Mouse (Mus musculus): ENCODE data around the gene Tfcp2.

GRCm38 (mm10) chr15:100456356-100456991 lies 95.3 kb downstream of the Tfcp2 start:
- no peak for TF ChIP-seq POLR2AphosphoS2 (IDR thresholded peaks at IDR 0.05; ENCODE audit: low read length)
- no peak for TF ChIP-seq ZKSCAN1 (IDR thresholded peaks at IDR 0.05; ENCODE audit: low read depth, low read length)
- TF ChIP-seq CTCF (IDR thresholded peaks at IDR 0.05 in 2 of 3, conservative IDR thresholded peaks at IDR 0.05 in 1 of 3; ENCODE audit: control insufficient read depth in 1 of 3, insufficient read depth in 1 of 3, low read depth in 2 of 3, low read length in 3 of 3, poor library complexity in 1 of 3, severe bottlenecking in 1 of 3): no peak
- no peak for TF ChIP-seq POLR2A (IDR thresholded peaks at IDR 0.05; ENCODE audit: control insufficient read depth in 1 of 2, insufficient read depth in 1 of 2, low read depth in 1 of 2, low read length in 2 of 2, poor library complexity in 1 of 2)
- TF ChIP-seq TAL1 (IDR thresholded peaks at IDR 0.05; ENCODE audit: low read length): no peak
- TF ChIP-seq HCFC1 (IDR thresholded peaks at IDR 0.05; ENCODE audit: low read depth, low read length): no peak
- TF ChIP-seq CHD1 (IDR thresholded peaks at IDR 0.05; ENCODE audit: low read depth, low read length): no peak
- TF ChIP-seq SMC3 (IDR thresholded peaks at IDR 0.05; ENCODE audit: low read depth, low read length): no peak
- TF ChIP-seq NRF1 (IDR thresholded peaks at IDR 0.05; ENCODE audit: insufficient read depth, low read depth, low read length, poor library complexity, severe bottlenecking): no peak
- no peak for TF ChIP-seq EP300 (IDR thresholded peaks at IDR 0.05; ENCODE audit: low read depth in 1 of 2, low read length in 2 of 2)
- TF ChIP-seq USF1 (IDR thresholded peaks at IDR 0.05; ENCODE audit: low read depth, low read length): no peak
- no peak for TF ChIP-seq E2F4 (IDR thresholded peaks at IDR 0.05; ENCODE audit: borderline replicate concordance, low read depth, low read length)
- TF ChIP-seq ZC3H11A (IDR thresholded peaks at IDR 0.05; ENCODE audit: low read depth, low read length): no peak
- no peak for TF ChIP-seq UBTF (IDR thresholded peaks at IDR 0.05; ENCODE audit: borderline replicate concordance, insufficient read depth, low read depth, low read length)
